Mouse (Mus musculus) frontal cortex, adult 2 months (tissue): ENCODE results near the gene 2310079G19Rik. TPM values are rescaled to one million over a fixed set of nuclear protein-coding genes. Genes with fewer than 3 reads are reported as not detected.

Experiments
- DNase-seq, 2 experiments: peaks; one replicate each; pipeline ENCODE4 v3.0.0; 2022; ENCODE audit warnings: low spot score in 1 of 2; ENCODE audit errors: extremely low spot score in 1 of 2
- polyA plus RNA-seq: library from polyadenylated mRNA; depleted of rRNA; stranded (reverse); fragments of >200 nt; gene quantifications from 2 replicates; pipeline ENCODE4 v1.2.3, GENCODE M21; 2012; rRNA removed

2310079G19Rik gene
- not detected in 2 replicates for polyA plus RNA-seq

GRCm38 (mm10) chr16:88627566-88627965 is at the start of gene 2310079G19Rik:
2310079G19Rik (minus strand) TSS chr16:88627666.
- no peak for DNase-seq

GRCm38 (mm10) chr16:88671571-88671970 is 44.1 kb upstream of the 2310079G19Rik start, which contains the start of gene Krtap27-1:
Krtap27-1 (minus strand) TSS chr16:88671671.
- no peak for DNase-seq

- DNase-seq: no peak
Observed at GRCm38 (mm10) chr16:88657426-88657825, 30.0 kb upstream of the 2310079G19Rik start.

GRCm38 (mm10) chr16:88651952-88652351 is 24.5 kb upstream of the 2310079G19Rik start:
- no peak for DNase-seq

- no peak for DNase-seq
Observed at GRCm38 (mm10) chr16:88651082-88651481, 23.6 kb upstream of the 2310079G19Rik start.

GRCm38 (mm10) chr16:88647358-88647846 is 19.9 kb upstream of the 2310079G19Rik start, which contains the start of gene Krtap26-1:
Krtap26-1 (minus strand) TSS chr16:88647796.
- DNase-seq: no peak

GRCm38 (mm10) chr16:88646366-88647111 is 19.1 kb upstream of the 2310079G19Rik start:
- DNase-seq: no peak

GRCm38 (mm10) chr16:88640053-88640452 is 12.6 kb upstream of the 2310079G19Rik start:
- DNase-seq: no peak

- no peak for DNase-seq
Observed at GRCm38 (mm10) chr16:88635142-88635541, 7.7 kb upstream of the 2310079G19Rik start.

GRCm38 (mm10) chr16:88631474-88631873 is 4.0 kb upstream of the 2310079G19Rik start:
- DNase-seq: no peak

GRCm38 (mm10) chr16:88612712-88613111 is 14.8 kb downstream of the 2310079G19Rik start:
- DNase-seq: no peak

GRCm38 (mm10) chr16:88611922-88612321 is 15.5 kb downstream of the 2310079G19Rik start, which contains the start of gene Krtap24-1:
Krtap24-1 (minus strand) TSS chr16:88612279.
- no peak for DNase-seq

GRCm38 (mm10) chr16:88604570-88604969 is 22.9 kb downstream of the 2310079G19Rik start:
- no peak for DNase-seq

- DNase-seq: no peak
Observed at GRCm38 (mm10) chr16:88602464-88602863, 25.0 kb downstream of the 2310079G19Rik start.

- DNase-seq: no peak
Observed at GRCm38 (mm10) chr16:88600303-88600702, 27.2 kb downstream of the 2310079G19Rik start.

GRCm38 (mm10) chr16:88599504-88600237 is 27.8 kb downstream of the 2310079G19Rik start:
- no peak for DNase-seq

- DNase-seq: peak in 1 of 2 experiments; percentile 4
Observed at GRCm38 (mm10) chr16:88592758-88593157, 34.7 kb downstream of the 2310079G19Rik start.

- DNase-seq: no peak
Observed at GRCm38 (mm10) chr16:88583338-88583737, 44.1 kb downstream of the 2310079G19Rik start.
